Mouse (Mus musculus) olfactory bulb, adult 2 months (tissue): ENCODE data around the gene Sh3d21. TPM values are rescaled to one million over a fixed set of nuclear protein-coding genes. Genes with fewer than 3 reads are reported as not detected.

Experiments used
- H3K27ac ChIP-seq: fragments of 200-500 bp; 2 replicates; pipeline ENCODE4 v1.5.1; 2012; ENCODE audit warnings: low read depth, low read length; ENCODE audit not compliant: insufficient read depth
- H3K4me1 ChIP-seq: fragments of 200-500 bp; 2 replicates; pipeline ENCODE4 v1.6.1; 2012; ENCODE audit warnings: low read length; ENCODE audit not compliant: control insufficient read depth, insufficient read depth
- H3K4me3 ChIP-seq: fragments of 200-500 bp; 2 replicates; pipeline ENCODE4 v1.5.1; 2012; ENCODE audit warnings: mild to moderate bottlenecking, low read depth, low read length, moderate library complexity; ENCODE audit not compliant: insufficient read depth
- CTCF ChIP-seq: fragments of 200-500 bp; IDR thresholded peaks from 2 replicates; pipeline ENCODE4 v1.5.1; 2012; ENCODE audit warnings: low read depth, mild to moderate bottlenecking, low read length, moderate library complexity; ENCODE audit not compliant: insufficient read depth
- POLR2A ChIP-seq: fragments of 200-500 bp; IDR thresholded peaks from 2 replicates; pipeline ENCODE4 v1.6.1; 2012; ENCODE audit warnings: mild to moderate bottlenecking, low read depth, low read length, moderate library complexity; ENCODE audit not compliant: insufficient read depth
- WGBS: fragments of 180-500 bp; shearing (Covaris S2); methylation state at CpG from one replicate; pipeline ENCODE4 v1.1.7; 2018; 5-methylcytosine and 5-hydroxymethylcytosine counted together
- polyA plus RNA-seq: library from polyadenylated mRNA; stranded (reverse); fragments of >200 nt; gene quantifications from 2 replicates; pipeline ENCODE4 v1.2.4, GENCODE M21; 2012; ENCODE audit warnings: low replicate concordance; ENCODE audit not compliant: missing spikeins, insufficient read depth, insufficient read length

Gene Sh3d21
- polyA plus RNA-seq, 1 experiment: not detected

- TF ChIP-seq CTCF: no peak
- TF ChIP-seq POLR2A: no peak
- peaks cover 62% of the 10 kb centered on the region for H3K4me1 ChIP-seq
- 85% methylated on average over 4 of the region's 4 CpGs for WGBS
- no peak overlapping the region for H3K27ac ChIP-seq
- no peak overlapping the region for H3K4me3 ChIP-seq
Measured at GRCm38 (mm10) chr4:126134236-126134635, 29.1 kb downstream of the Sh3d21 start.

- Histone ChIP-seq H3K27ac (peak overlapping the region; percentile 70), H3K4me3 (no peak overlapping the region), H3K4me1 (peaks cover 62% of the 10 kb centered on the region)
- no peak for TF ChIP-seq CTCF
- no peak for TF ChIP-seq POLR2A
- WGBS: 38% methylated on average over 6 of the region's 6 CpGs
Measured at GRCm38 (mm10) chr4:126132636-126133264, 30.5 kb downstream of the Sh3d21 start.

DNA sequence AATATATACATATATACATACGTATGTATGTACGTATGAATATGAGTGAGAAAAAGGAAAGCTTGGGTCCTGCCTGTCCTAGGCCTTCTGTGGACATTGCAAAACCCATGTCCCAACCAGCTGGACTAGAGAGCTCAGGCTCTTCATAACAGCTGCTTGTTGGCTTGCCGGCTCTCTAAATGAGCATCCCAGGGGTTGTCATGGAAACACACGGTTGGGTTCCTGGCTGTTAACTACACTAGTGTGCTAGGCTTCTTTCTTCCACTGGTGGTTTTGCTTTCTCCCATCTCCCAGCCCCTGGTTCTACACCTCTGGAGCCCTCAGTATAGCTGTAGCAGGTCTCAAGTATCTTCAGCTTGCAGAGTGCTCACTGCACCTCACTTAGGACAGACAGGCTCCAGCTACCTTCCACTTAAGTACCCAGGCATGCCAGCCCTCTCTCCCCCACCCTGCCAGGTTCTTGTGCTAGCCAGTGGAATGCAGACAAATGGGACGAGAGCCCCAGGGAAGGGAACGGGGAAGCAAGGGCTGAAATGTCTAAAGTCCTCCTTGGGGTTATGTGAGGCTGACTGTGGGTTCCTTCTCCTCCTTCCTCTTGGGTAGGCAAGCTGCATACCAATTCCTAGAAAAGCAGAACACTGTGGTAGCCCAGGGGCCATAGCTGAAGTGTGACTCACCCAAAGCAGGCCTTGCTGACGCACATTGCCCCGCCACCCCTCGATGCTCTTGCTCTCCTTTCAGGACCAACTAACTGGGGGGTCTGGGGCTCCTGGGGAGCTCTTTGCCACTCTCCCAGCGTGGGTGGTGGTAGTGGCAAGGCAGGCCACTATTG, 31.8 kb downstream of the Sh3d21 start:
- 28% methylated on average over 10 of the region's 10 CpGs for WGBS
- no peak for TF ChIP-seq POLR2A
- no peak for TF ChIP-seq CTCF
- Histone ChIP-seq H3K27ac (peak overlapping the region; percentile 70), H3K4me3 (no peak overlapping the region), H3K4me1 (peaks cover 53% of the 10 kb centered on the region)

GRCm38 (mm10) chr4:126130502-126130901, 32.8 kb downstream of the Sh3d21 start:
- 38% methylated on average over 11 of the region's 11 CpGs for WGBS
- Histone ChIP-seq H3K4me1 (peaks cover 52% of the 10 kb centered on the region), H3K4me3 (no peak overlapping the region), H3K27ac (peak overlapping the region; percentile 25)
- no peak for TF ChIP-seq CTCF
- TF ChIP-seq POLR2A: no peak

GRCm38 (mm10) chr4:126123309-126124040, 39.8 kb downstream of the Sh3d21 start:
- 35% methylated on average over 10 of the region's 10 CpGs for WGBS
- TF ChIP-seq CTCF: no peak
- no peak for TF ChIP-seq POLR2A
- Histone ChIP-seq H3K4me3 (no peak overlapping the region), H3K4me1 (peaks cover 17% of the 10 kb centered on the region), H3K27ac (peak overlapping the region; percentile 16; the same call in 1 of the 2 replicates)

DNA sequence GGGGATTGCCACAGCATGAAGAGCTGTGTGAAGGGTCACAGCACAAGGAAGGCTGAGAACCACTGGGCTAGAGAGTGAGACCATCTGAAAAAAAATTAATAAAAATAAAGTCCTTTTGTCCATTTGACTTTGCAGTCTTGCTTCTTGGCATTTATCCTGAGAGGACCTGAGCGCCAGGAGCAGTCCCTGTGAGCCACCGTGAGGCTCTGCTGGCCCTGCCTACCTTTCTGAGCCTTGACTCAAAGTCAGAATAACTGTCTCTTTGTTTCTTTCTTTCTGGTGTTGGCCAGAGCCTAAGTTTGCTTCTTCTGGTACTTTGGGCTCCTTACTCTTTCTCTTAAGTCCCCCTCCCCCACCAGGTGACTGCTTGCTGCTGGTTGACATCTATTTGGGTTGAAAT, 42.8 kb downstream of the Sh3d21 start:
- H3K4me3 ChIP-seq: no peak overlapping the region
- H3K4me1 ChIP-seq: peaks cover 30% of the 10 kb centered on the region
- TF ChIP-seq POLR2A (no peak), CTCF (no peak)
- WGBS: 85% methylated on average over 2 of the region's 2 CpGs
- no peak overlapping the region for H3K27ac ChIP-seq

DNA sequence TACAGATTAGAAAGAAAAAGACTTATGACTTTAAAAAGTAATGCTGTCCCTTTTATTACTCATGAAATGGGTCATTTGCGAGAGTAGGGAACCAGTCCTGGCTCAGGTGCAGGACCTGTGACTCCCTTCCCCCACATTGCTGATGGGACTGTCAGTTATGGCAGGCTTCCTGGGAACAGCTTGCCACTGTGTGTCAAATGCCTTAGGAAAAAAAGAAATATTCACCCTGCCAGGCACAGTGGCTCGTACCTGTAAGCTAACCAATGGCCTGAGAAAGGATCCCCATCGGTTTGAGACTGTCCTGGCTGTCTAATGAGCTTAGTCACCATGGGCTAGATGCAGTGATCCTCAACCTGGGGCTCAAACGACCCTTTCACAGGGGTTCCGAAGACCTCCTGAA, 43.2 kb downstream of the Sh3d21 start:
- 90% methylated on average over 5 of the region's 5 CpGs for WGBS
- Histone ChIP-seq H3K4me1 (peaks cover 32% of the 10 kb centered on the region), H3K27ac (no peak overlapping the region), H3K4me3 (no peak overlapping the region)
- TF ChIP-seq CTCF (no peak), POLR2A (no peak)

DNA sequence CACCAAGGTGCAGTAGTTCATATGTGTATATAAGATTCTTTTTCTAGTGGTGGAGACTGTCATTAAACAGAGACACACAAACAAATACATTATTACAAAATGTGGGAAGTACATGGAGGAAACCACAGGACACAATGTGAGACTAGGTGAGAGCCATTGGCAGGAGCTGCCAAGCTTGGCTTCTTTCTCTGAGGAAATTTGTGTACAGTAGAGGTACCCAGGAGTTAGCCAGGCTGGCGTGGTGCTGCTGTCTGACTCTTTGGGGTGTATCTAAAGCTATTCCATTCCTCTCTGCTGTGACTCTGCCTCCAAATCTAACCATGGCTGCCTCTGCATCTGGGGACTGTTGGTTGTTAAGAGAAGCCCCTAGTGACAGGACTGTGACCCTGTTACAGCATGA, 44.2 kb downstream of the Sh3d21 start:
- 75% methylated on average over 1 of the region's 1 CpGs for WGBS

GRCm38 (mm10) chr4:126118651-126119050, 44.6 kb downstream of the Sh3d21 start:
- H3K4me1 ChIP-seq: peaks cover 34% of the 10 kb centered on the region
- 30% methylated on average over 4 of the region's 4 CpGs for WGBS
- H3K27ac ChIP-seq: peak overlapping the region; percentile 50; the same call in 1 of the 2 replicates
- TF ChIP-seq CTCF (no peak), POLR2A (no peak)
- H3K4me3 ChIP-seq: no peak overlapping the region

More for the DNA sequence above, 44.2 kb downstream of the Sh3d21 start:
- Histone ChIP-seq H3K4me3 (no peak overlapping the region), H3K27ac (0 out of 2 replicates have a peak overlapping the region, but pooled peaks have one; percentile 50), H3K4me1 (peaks cover 32% of the 10 kb centered on the region)
- no peak for TF ChIP-seq CTCF
